Mouse (Mus musculus) heart, adult 2 months (tissue): ENCODE measurements at regions not wholly inside any gene's neighbourhood (a gene's known extent, or its start where the extent isn't known, plus 50 kb on each side); places are given as distances from the start of the nearest gene placed in this dataset.

ENCODE experiments used
- DNase-seq, 2 experiments: peaks; one replicate each; pipeline ENCODE4 v3.0.0; 2021
- H3K27ac ChIP-seq: fragments of 200-600 bp; 2 replicates; pipeline ENCODE4 v1.8.1; 2022
- H3K27me3 ChIP-seq: fragments of 200-500 bp; 2 replicates; pipeline ENCODE4 v1.6.1; 2012; ENCODE audit warnings: mild to moderate bottlenecking, low read length, inconsistent platforms, mixed read lengths; ENCODE audit not compliant: control insufficient read depth, insufficient read depth
- H3K36me3 ChIP-seq: fragments of 200-500 bp; 2 replicates; pipeline ENCODE4 v1.6.1; 2012; ENCODE audit warnings: low read length, inconsistent platforms; ENCODE audit not compliant: control insufficient read depth, insufficient read depth
- H3K4me1 ChIP-seq: fragments of 200-500 bp; 2 replicates; pipeline ENCODE4 v1.6.1; 2011; ENCODE audit warnings: low read length; ENCODE audit not compliant: control insufficient read depth, insufficient read depth
- H3K4me3 ChIP-seq: fragments of 200-600 bp; 2 replicates; pipeline ENCODE4 v1.8.1; 2022
- H3K79me2 ChIP-seq: fragments of 200-500 bp; replicated peaks from 2 replicates; pipeline ENCODE4 v1.6.1; 2012; ENCODE audit warnings: mild to moderate bottlenecking, inconsistent platforms, low read length, moderate library complexity, mixed read lengths; ENCODE audit not compliant: control insufficient read depth, insufficient read depth
- H3K9ac ChIP-seq: fragments of 200-500 bp; 2 replicates; pipeline ENCODE4 v1.6.1; 2012; ENCODE audit warnings: low read depth, mild to moderate bottlenecking, control low read depth, inconsistent platforms, low read length, mixed read lengths
- CTCF ChIP-seq: fragments of 200-600 bp; IDR thresholded peaks from 2 replicates; pipeline ENCODE4 v1.8.1; 2022; ENCODE audit warnings: antibody characterized with exemption, mild to moderate bottlenecking, moderate library complexity
- EP300 ChIP-seq: fragments of 200-500 bp; IDR thresholded peaks from 2 replicates; pipeline ENCODE4 v1.6.1; 2011; ENCODE audit warnings: low read depth, low read length, control low read depth; ENCODE audit not compliant: insufficient read depth
- POLR2A ChIP-seq: fragments of 200-500 bp; IDR thresholded peaks from 2 replicates; pipeline ENCODE4 v1.6.1; 2011; ENCODE audit warnings: mild to moderate bottlenecking, low read depth, low read length, control low read depth; ENCODE audit not compliant: insufficient read depth
- WGBS: fragments of 180-500 bp; shearing (Covaris S2); methylation state at CpG from one replicate; pipeline ENCODE4 v1.1.7; 2018; 5-methylcytosine and 5-hydroxymethylcytosine counted together
- intact Hi-C: fragments of 180-260 bp; cut with DNase I; formaldehyde crosslinking; loops from one replicate; pipeline ENCODE4 v1.15.1; 2025

DNA sequence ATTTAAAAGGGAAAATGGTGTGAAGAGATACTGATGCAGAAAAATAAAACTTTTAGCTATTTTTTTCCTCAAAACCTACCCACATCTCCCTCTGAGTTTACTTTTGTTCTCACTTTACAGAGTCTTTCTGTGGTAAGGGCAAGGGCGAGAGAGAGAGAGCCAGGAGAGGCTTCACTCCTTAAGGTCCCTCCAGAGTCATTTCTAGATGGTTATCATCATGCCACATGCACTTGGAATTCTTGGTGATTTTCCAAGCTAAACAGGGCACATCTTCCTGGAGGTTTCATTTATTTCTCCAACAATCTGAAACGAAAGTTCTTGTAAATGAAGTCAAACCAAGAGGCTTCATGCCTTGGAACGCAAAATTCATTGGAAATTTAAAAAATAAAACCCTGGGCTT lies 130.0 kb upstream of the Cdkn2b start:
- TF ChIP-seq EP300 (no peak), CTCF (no peak), POLR2A (no peak)
- no peak overlapping the region for H3K9ac ChIP-seq
- H3K27ac ChIP-seq = no peak overlapping the region
- H3K4me1 ChIP-seq = peaks cover 3% of the 10 kb centered on the region; the same call in 1 of the 2 replicates
- intact Hi-C loops = loop anchor here (10.0 kb wide), 1 partner anchor 296 kb away; no protein-coding TSS in a partner anchor
- 57% methylated on average over 3 of the region's 3 CpGs for WGBS
- H3K79me2 ChIP-seq = no peaks in the 10 kb centered on the region
- no peaks in the 10 kb centered on the region for H3K27me3 ChIP-seq
- H3K36me3 ChIP-seq = no peaks in the 10 kb centered on the region
- no peak for DNase-seq
- no peak overlapping the region for H3K4me3 ChIP-seq

DNA sequence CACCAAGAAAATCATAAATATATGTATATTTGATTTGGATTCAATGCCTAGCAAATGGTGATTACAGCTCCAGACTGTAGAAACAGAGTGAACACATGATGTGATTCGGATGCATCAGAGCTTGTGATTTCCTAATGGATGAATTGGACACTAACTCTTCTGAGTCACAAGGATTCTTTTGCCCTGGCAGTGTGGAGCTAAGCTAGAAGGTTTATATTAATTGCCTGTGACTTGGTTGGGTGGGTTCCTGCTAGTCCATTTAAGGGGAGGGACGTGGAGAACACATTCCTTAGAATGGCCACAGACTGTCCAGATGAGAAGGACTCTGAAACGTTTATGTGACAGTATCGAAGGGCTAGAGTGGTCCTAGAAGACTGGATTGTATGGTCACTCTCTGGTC lies 129.5 kb upstream of the Cdkn2b start:
- TF ChIP-seq EP300 = no peak
- no peak for TF ChIP-seq CTCF
- no peak for TF ChIP-seq POLR2A
- Histone ChIP-seq H3K4me1 (peaks cover 3% of the 10 kb centered on the region; the same call in 1 of the 2 replicates), H3K27me3 (no peaks in the 10 kb centered on the region), H3K79me2 (no peaks in the 10 kb centered on the region), H3K4me3 (no peak overlapping the region), H3K9ac (no peak overlapping the region), H3K27ac (no peak overlapping the region), H3K36me3 (no peaks in the 10 kb centered on the region)
- WGBS = 66% methylated on average over 4 of the region's 4 CpGs
- intact Hi-C loops = loop anchor here (10.0 kb wide), 1 partner anchor 296 kb away; no protein-coding TSS in a partner anchor
- DNase-seq = no peak

GRCm38 (mm10) chr4:89438665-89439064 lies 127.8 kb upstream of the Cdkn2b start:
- TF ChIP-seq POLR2A (no peak), CTCF (no peak), EP300 (no peak)
- 90% methylated on average over 2 of the region's 2 CpGs for WGBS

GRCm38 (mm10) chr4:89436764-89437163 lies 125.9 kb upstream of the Cdkn2b start:
- no peak overlapping the region for H3K9ac ChIP-seq
- intact Hi-C loops = no loop called here
- DNase-seq = no peak
- no peaks in the 10 kb centered on the region for H3K79me2 ChIP-seq
- H3K27ac ChIP-seq = no peak overlapping the region
- 68% methylated on average over 3 of the region's 3 CpGs for WGBS
- no peaks in the 10 kb centered on the region for H3K36me3 ChIP-seq
- H3K4me3 ChIP-seq = no peak overlapping the region
- no peak for TF ChIP-seq CTCF
- TF ChIP-seq EP300 = no peak
- no peaks in the 10 kb centered on the region for H3K27me3 ChIP-seq
- H3K4me1 ChIP-seq = no peaks in the 10 kb centered on the region

More at GRCm38 (mm10) chr4:89438665-89439064, 127.8 kb upstream of the Cdkn2b start:
- H3K27me3 ChIP-seq = no peaks in the 10 kb centered on the region
- no peaks in the 10 kb centered on the region for H3K79me2 ChIP-seq
- no peaks in the 10 kb centered on the region for H3K36me3 ChIP-seq
- intact Hi-C loops = no loop called here
- no peak overlapping the region for H3K27ac ChIP-seq
- DNase-seq = no peak
- no peak overlapping the region for H3K9ac ChIP-seq
- H3K4me1 ChIP-seq = no peaks in the 10 kb centered on the region
- H3K4me3 ChIP-seq = no peak overlapping the region

DNA sequence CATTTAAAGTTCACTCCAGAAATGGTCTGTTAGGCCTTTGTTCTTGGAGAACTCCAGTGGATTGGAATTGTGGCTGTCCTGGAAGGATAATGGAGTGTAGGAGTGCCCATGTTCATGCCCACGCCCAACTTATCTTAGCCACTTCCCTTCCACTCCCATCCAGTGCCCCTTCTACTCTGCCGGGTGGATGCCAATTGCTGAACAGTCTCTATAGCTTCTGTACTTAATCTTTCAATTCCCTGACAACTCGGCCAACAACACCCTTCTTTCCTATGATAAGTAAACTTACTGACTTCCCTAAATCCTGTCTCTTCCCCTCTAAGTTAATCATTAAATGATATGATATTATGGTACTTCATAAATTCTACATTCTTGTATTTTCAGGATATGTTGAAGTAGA lies 123.3 kb upstream of the Cdkn2b start:
- H3K4me3 ChIP-seq = no peak overlapping the region
- H3K4me1 ChIP-seq = no peaks in the 10 kb centered on the region
- no peaks in the 10 kb centered on the region for H3K27me3 ChIP-seq
- no peak for TF ChIP-seq EP300
- no peak for TF ChIP-seq POLR2A
- no peak for TF ChIP-seq CTCF
- intact Hi-C loops = no loop called here
- H3K9ac ChIP-seq = no peak overlapping the region
- H3K79me2 ChIP-seq = no peaks in the 10 kb centered on the region
- no peaks in the 10 kb centered on the region for H3K36me3 ChIP-seq
- DNase-seq = no peak
- no peak overlapping the region for H3K27ac ChIP-seq
- WGBS = 47% methylated on average over 3 of the region's 3 CpGs

DNA sequence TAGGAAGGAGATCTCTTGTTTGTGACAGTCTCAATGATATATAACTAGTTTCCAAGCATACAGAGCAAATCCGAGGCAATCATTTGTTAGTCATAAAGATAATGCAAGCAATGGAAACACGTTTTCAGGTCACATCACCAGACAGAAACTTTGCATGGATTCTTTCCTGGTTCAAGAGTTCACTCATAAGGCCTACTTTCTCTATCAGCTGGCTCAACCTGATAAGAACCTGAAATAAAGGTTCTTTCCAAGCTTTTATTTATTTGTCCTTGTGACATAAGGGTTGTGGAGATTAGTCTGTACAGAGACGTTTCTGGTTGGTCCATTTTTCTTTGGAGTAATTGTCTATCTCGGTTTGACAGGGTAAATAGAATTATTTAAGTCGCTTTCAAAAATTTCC lies 122.7 kb upstream of the Cdkn2b start:
- no peak for TF ChIP-seq CTCF
- no peak for TF ChIP-seq EP300
- no peak for TF ChIP-seq POLR2A
- Histone ChIP-seq H3K27ac (no peak overlapping the region), H3K4me3 (no peak overlapping the region), H3K79me2 (no peaks in the 10 kb centered on the region), H3K9ac (no peak overlapping the region), H3K36me3 (no peaks in the 10 kb centered on the region), H3K27me3 (no peaks in the 10 kb centered on the region), H3K4me1 (no peaks in the 10 kb centered on the region)
- 48% methylated on average over 5 of the region's 5 CpGs for WGBS
- DNase-seq = no peak
- intact Hi-C loops = no loop called here

DNA sequence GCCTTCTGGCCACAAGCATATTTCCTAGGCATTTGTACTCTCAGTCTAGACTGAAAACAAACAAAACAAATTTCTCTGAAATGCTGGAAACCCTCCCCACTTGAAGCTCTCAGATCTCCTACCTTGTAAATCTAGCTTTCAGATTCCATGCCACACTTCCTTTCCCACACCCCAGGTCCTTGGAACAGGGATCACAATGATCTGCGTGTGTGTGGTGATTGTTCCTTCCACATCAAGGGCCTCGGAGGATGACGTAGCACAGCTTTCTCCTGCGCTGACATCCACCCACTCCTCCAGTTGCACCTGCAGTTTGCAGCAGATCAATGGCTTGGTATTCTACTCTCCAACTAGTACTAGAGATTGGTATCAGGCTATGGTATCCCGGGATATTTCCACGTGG lies 120.7 kb upstream of the Cdkn2b start:
- no peak overlapping the region for H3K4me3 ChIP-seq
- no peaks in the 10 kb centered on the region for H3K4me1 ChIP-seq
- intact Hi-C loops = no loop called here
- no peaks in the 10 kb centered on the region for H3K27me3 ChIP-seq
- no peak for DNase-seq
- no peak overlapping the region for H3K9ac ChIP-seq
- no peaks in the 10 kb centered on the region for H3K79me2 ChIP-seq
- H3K36me3 ChIP-seq = no peaks in the 10 kb centered on the region
- H3K27ac ChIP-seq = no peak overlapping the region
- TF ChIP-seq EP300 = no peak
- TF ChIP-seq POLR2A = no peak
- TF ChIP-seq CTCF = no peak
- 74% methylated on average over 6 of the region's 6 CpGs for WGBS
